Mouse (Mus musculus) MEL (cell line): ENCODE measurements around the gene Rcor1. TPM values are rescaled to one million over a fixed set of nuclear protein-coding genes. Genes with fewer than 3 reads are reported as not detected.

Source experiments
- DNase-seq: peaks from one replicate; pipeline ENCODE4 v3.0.0; 2011; ENCODE audit warnings: low read depth, low spot score
- H3K27ac ChIP-seq: 2 replicates; pipeline ENCODE4 v1.5.1; 2012; ENCODE audit warnings: low read depth, mild to moderate bottlenecking, control low read depth, low read length, moderate library complexity; ENCODE audit not compliant: control insufficient read depth
- H3K27me3 ChIP-seq, 2 experiments: fragments of 150-350 bp in 1 of 2; sonication (generic) in 1 of 2; 2 replicates each; pipeline ENCODE4 v1.6.1; 2012; ENCODE audit warnings: low read length in 2 of 2, mild to moderate bottlenecking in 2 of 2, improper control_type of control experiment in 1 of 2, moderate library complexity in 1 of 2; ENCODE audit not compliant: insufficient read depth in 2 of 2, control insufficient read depth in 1 of 2
- H3K36me3 ChIP-seq, 2 experiments: 2 replicates each; pipeline ENCODE4 v1.6.1; 2012 to 2014; ENCODE audit warnings: low read length in 2 of 2, improper control_type of control experiment in 1 of 2, inconsistent platforms in 1 of 2, mild to moderate bottlenecking in 1 of 2; ENCODE audit not compliant: insufficient read depth in 2 of 2, control insufficient read depth in 1 of 2
- H3K4me1 ChIP-seq, 2 experiments: fragments of 150-350 bp in 1 of 2; sonication (generic) in 1 of 2; 2 replicates each; pipeline ENCODE4 v1.6.1; 2012; ENCODE audit warnings: low read length in 2 of 2, improper control_type of control experiment in 1 of 2, mild to moderate bottlenecking in 1 of 2; ENCODE audit not compliant: insufficient read depth in 2 of 2, control insufficient read depth in 1 of 2
- H3K4me3 ChIP-seq, 2 experiments: fragments of 150-350 bp in 1 of 2; sonication (generic) in 1 of 2; 2 replicates each; pipeline ENCODE4 v1.5.1; 2012; ENCODE audit warnings: low read depth in 2 of 2, low read length in 2 of 2, mild to moderate bottlenecking in 2 of 2, moderate library complexity in 2 of 2, control low read depth in 1 of 2, improper control_type of control experiment in 1 of 2; ENCODE audit not compliant: control insufficient read depth in 1 of 2, insufficient read depth in 1 of 2
- H3K79me2 ChIP-seq: 2 replicates; pipeline ENCODE4 v1.6.1; 2012; ENCODE audit warnings: mild to moderate bottlenecking, low read length, moderate library complexity; ENCODE audit not compliant: control insufficient read depth, poor library complexity, insufficient read depth
- H3K9ac ChIP-seq: 2 replicates; pipeline ENCODE4 v1.6.1; 2012; ENCODE audit warnings: low read depth, mild to moderate bottlenecking, control low read depth, low read length, moderate library complexity; ENCODE audit not compliant: control insufficient read depth, poor library complexity, severe bottlenecking
- H3K9me3 ChIP-seq: fragments of 150-350 bp; sonication (generic); replicated peaks from 2 replicates; pipeline ENCODE4 v1.6.1; 2012; ENCODE audit warnings: mild to moderate bottlenecking, low read length, improper control_type of control experiment, moderate library complexity; ENCODE audit not compliant: insufficient read depth
- EP300 ChIP-seq, 2 experiments: IDR thresholded peaks; 2 replicates each; pipeline ENCODE4 v1.6.1; 2011; ENCODE audit warnings: improper control_type of control experiment in 2 of 2, low read length in 2 of 2, low read depth in 1 of 2, mild to moderate bottlenecking in 1 of 2
- ETS1 ChIP-seq: IDR thresholded peaks from 2 replicates; pipeline ENCODE4 v1.6.1; 2012; ENCODE audit warnings: low read depth, mild to moderate bottlenecking, inconsistent platforms, low read length, improper control_type of control experiment, moderate library complexity
- GATA1 ChIP-seq: IDR thresholded peaks from 2 replicates; pipeline ENCODE4 v1.6.1; 2011; ENCODE audit warnings: low read depth, low read length, improper control_type of control experiment
- MAX ChIP-seq: IDR thresholded peaks from 2 replicates; pipeline ENCODE4 v1.6.1; 2011; ENCODE audit warnings: low read length, improper control_type of control experiment
- MAZ ChIP-seq: IDR thresholded peaks from 2 replicates; pipeline ENCODE4 v1.6.1; 2012; ENCODE audit warnings: low read depth, mild to moderate bottlenecking, inconsistent platforms, low read length, improper control_type of control experiment
- MXI1 ChIP-seq: IDR thresholded peaks from 2 replicates; pipeline ENCODE4 v1.6.1; 2011; ENCODE audit warnings: mild to moderate bottlenecking, low read depth, low read length, improper control_type of control experiment
- MYC ChIP-seq: IDR thresholded peaks from 2 replicates; pipeline ENCODE4 v1.6.1; 2011; ENCODE audit warnings: low read depth, mild to moderate bottlenecking, low read length, improper control_type of control experiment, moderate library complexity
- POLR2AphosphoS5 ChIP-seq: IDR thresholded peaks from 2 replicates; pipeline ENCODE4 v1.6.1; 2012; ENCODE audit warnings: low read depth, borderline replicate concordance, mild to moderate bottlenecking, inconsistent platforms, low read length, moderate library complexity, mixed read lengths
- SIN3A ChIP-seq: IDR thresholded peaks from 2 replicates; pipeline ENCODE4 v1.6.1; 2012; ENCODE audit warnings: low read length, improper control_type of control experiment, inconsistent platforms
- TAL1 ChIP-seq: IDR thresholded peaks from 2 replicates; pipeline ENCODE4 v1.6.1; 2012; ENCODE audit warnings: mild to moderate bottlenecking, inconsistent platforms, low read length, moderate library complexity, mixed read lengths
- TBP ChIP-seq: IDR thresholded peaks from 2 replicates; pipeline ENCODE4 v1.8.0; 2011; ENCODE audit warnings: low read depth, low read length, improper control_type of control experiment
- TCF12 ChIP-seq: IDR thresholded peaks from 2 replicates; pipeline ENCODE4 v1.6.1; 2014; ENCODE audit warnings: low read depth, mild to moderate bottlenecking, inconsistent platforms, low read length, improper control_type of control experiment, moderate library complexity
- UBTF ChIP-seq: IDR thresholded peaks from 2 replicates; pipeline ENCODE4 v1.6.1; 2012; ENCODE audit warnings: low read depth, mild to moderate bottlenecking, inconsistent platforms, low read length, improper control_type of control experiment, moderate library complexity, borderline replicate concordance; ENCODE audit not compliant: insufficient read depth
- USF1 ChIP-seq: IDR thresholded peaks from 2 replicates; pipeline ENCODE4 v1.6.1; 2014; ENCODE audit warnings: low read depth, mild to moderate bottlenecking, inconsistent platforms, low read length, improper control_type of control experiment, moderate library complexity
- USF2 ChIP-seq, 2 experiments: IDR thresholded peaks; 2 replicates each; pipeline ENCODE4 v1.6.1; 2011 to 2012; ENCODE audit warnings: improper control_type of control experiment in 2 of 2, low read length in 2 of 2, borderline replicate concordance in 1 of 2, inconsistent platforms in 1 of 2, low read depth in 1 of 2, mild to moderate bottlenecking in 1 of 2; ENCODE audit not compliant: insufficient read depth in 1 of 2
- ZMIZ1 ChIP-seq: IDR thresholded peaks from 2 replicates; pipeline ENCODE4 v1.6.1; 2012; ENCODE audit warnings: low read depth, mild to moderate bottlenecking, inconsistent platforms, low read length, improper control_type of control experiment, moderate library complexity
- ZNF384 ChIP-seq: IDR thresholded peaks from 2 replicates; pipeline ENCODE4 v1.6.1; 2012; ENCODE audit warnings: low read depth, mild to moderate bottlenecking, inconsistent platforms, low read length, improper control_type of control experiment
- polyA plus RNA-seq, 2 experiments: library from polyadenylated mRNA; stranded (reverse) in 1 of 2; unstranded in 1 of 2; fragments of >175 nt in 1 of 2; fragments of >200 nt in 1 of 2; gene quantifications; 2 replicates each; pipeline versions ENCODE4 v1.2.1 to v1.2.4; 2012; ENCODE audit warnings: low replicate concordance in 2 of 2, low read depth in 1 of 2; ENCODE audit not compliant: insufficient read length in 2 of 2, insufficient read depth in 1 of 2, missing spikeins in 1 of 2
- total RNA-seq: library from RNA; depleted of rRNA; stranded (reverse); fragments of 300-350 nt; gene quantifications from 2 replicates; pipeline ENCODE4 v1.2.3, GENCODE M21; 2012

Gene Rcor1
- total and polyA plus RNA-seq, 3 experiments = 23.1 to 44.3 (median 37.1) TPM

DNA sequence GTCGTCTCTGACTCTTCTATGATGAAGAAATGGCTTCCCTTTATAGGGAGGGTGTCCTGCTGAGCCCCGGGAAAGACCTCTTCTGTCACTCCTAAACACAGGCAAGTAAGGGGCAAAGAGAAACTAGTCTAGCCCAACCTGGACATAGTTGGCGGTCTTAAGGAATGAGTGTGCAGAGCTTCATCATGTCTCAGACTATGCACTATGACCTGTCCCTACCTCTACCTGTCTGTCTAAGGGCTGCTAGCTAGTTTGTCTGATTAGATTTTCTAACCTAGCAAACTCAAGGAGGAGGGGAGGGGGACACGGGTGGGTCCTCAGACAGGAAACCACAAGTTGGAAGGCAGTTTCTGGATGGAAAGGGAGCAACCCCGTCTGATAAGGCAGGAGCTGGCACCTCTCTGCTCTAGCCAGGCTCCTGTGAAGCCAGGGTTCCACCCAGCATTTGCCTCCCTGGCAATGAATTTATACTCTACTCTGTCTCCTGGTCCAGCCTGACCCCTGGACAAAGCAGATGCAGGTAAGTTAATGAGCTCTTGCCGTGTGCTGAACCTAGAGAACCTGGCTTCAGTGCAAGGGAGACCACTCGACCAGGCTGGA is 9.8 kb upstream of the Rcor1 start:
- H3K27me3 ChIP-seq = no peaks in the 10 kb centered on the region
- H3K79me2 ChIP-seq = no peaks in the 10 kb centered on the region
- peak overlapping the region; percentile 30; the same call in 1 of the 2 replicates for H3K27ac ChIP-seq
- peak; percentile 45 for DNase-seq
- H3K36me3 ChIP-seq = peaks cover 0 to 19% of the 10 kb centered on the region in 2 experiments; a peak in 2 of 4 replicates
- peaks cover 21 to 33% of the 10 kb centered on the region in 2 experiments for H3K4me1 ChIP-seq
- H3K4me3 ChIP-seq = peak overlapping the region; percentile 53 to 87
- peak overlapping the region; percentile 53 for H3K9ac ChIP-seq
- no peaks in the 10 kb centered on the region for H3K9me3 ChIP-seq
- no peak for TF ChIP-seq TAL1
- TF ChIP-seq GATA1 = no peak
- no peak for TF ChIP-seq ZNF384
- no peak for TF ChIP-seq POLR2AphosphoS5
- TF ChIP-seq EP300 (IDR thresholded peaks at IDR 0.05; ENCODE audit: low read depth in 1 of 2, low read length in 2 of 2) = peak in 1 of 2 experiments; percentile 62; a peak in 2 of 4 replicates

DNA sequence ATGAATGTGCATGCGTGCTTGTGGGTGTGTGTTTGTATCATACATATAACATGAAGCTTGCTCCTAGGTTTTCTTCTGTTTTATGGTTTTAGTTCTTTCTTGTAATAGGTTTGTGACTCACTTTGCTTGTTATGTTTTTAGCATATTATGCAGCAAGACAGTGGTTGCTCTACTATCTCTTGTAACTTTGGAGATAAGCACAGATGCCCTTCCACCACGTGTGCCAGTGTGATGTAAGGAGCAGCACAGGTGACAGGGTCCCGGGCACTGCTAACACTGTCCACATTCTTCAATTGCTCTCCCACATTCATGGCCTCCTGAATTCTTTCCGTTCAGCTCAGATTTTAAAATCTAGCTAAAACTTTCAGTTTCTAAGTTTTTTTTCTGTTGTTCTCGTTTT is 6.3 kb upstream of the Rcor1 start:
- no peaks in the 10 kb centered on the region for H3K9me3 ChIP-seq
- no peak overlapping the region for H3K4me3 ChIP-seq
- H3K36me3 ChIP-seq = peaks cover 0 to 37% of the 10 kb centered on the region in 2 experiments; a peak in 2 of 4 replicates
- H3K79me2 ChIP-seq = no peaks in the 10 kb centered on the region
- no peak for DNase-seq
- TF ChIP-seq USF1 = peak; percentile 77
- no peak for TF ChIP-seq USF2 (IDR thresholded peaks at IDR 0.05; ENCODE audit: borderline replicate concordance in 1 of 2, insufficient read depth in 1 of 2, low read depth in 1 of 2, low read length in 2 of 2)
- TF ChIP-seq MXI1 = peak; percentile 57; the same call in 1 of the 2 replicates
- TF ChIP-seq TCF12 = peak; percentile 54; the same call in 1 of the 2 replicates
- no peak for TF ChIP-seq TAL1
- 0 out of 2 replicates have a peak, but pooled peaks have one; percentile 43 for TF ChIP-seq MYC
- TF ChIP-seq SIN3A = peak; percentile 53; the same call in 1 of the 2 replicates
- TF ChIP-seq MAZ = no peak
- TF ChIP-seq ZMIZ1 = no peak
- peak; percentile 68 for TF ChIP-seq GATA1
- TF ChIP-seq EP300 (IDR thresholded peaks at IDR 0.05; ENCODE audit: low read depth in 1 of 2, low read length in 2 of 2) = peak; percentile 19 to 36; a peak in 2 of 4 replicates
- peak; percentile 65 for TF ChIP-seq MAX
- peak; percentile 70 for TF ChIP-seq ETS1
- TF ChIP-seq UBTF = no peak
- no peak for TF ChIP-seq TBP
- peaks cover 35 to 55% of the 10 kb centered on the region in 2 experiments for H3K4me1 ChIP-seq
- no peak overlapping the region for H3K27ac ChIP-seq
- H3K27me3 ChIP-seq = no peaks in the 10 kb centered on the region
- no peak overlapping the region for H3K9ac ChIP-seq
